Mouse (Mus musculus): ENCODE results near the gene Isyna1.

Isyna1 gene

GRCm38 (mm10) chr8:70602139-70602811 lies 8.1 kb downstream of the Isyna1 start:
- no peak for DNase-seq (ENCODE audit: low read depth, low spot score)

GRCm38 (mm10) chr8:70604558-70604957 lies 10.4 kb downstream of the Isyna1 start:
- DNase-seq (ENCODE audit: low read depth, low spot score), result no peak

- no peak for DNase-seq (ENCODE audit: low read depth, low spot score)
Measured at GRCm38 (mm10) chr8:70605871-70606779, 12.0 kb downstream of the Isyna1 start.

- no peak for DNase-seq (ENCODE audit: low read depth, low spot score)
Measured at GRCm38 (mm10) chr8:70606780-70607602, 12.8 kb downstream of the Isyna1 start.

GRCm38 (mm10) chr8:70607603-70607897 lies 13.4 kb downstream of the Isyna1 start:
- no peak for DNase-seq (ENCODE audit: low read depth, low spot score)

- DNase-seq (ENCODE audit: low read depth, low spot score), result no peak
Measured at GRCm38 (mm10) chr8:70607898-70608748, 13.9 kb downstream of the Isyna1 start.

- no peak for DNase-seq (ENCODE audit: low read depth, low spot score)
Measured at GRCm38 (mm10) chr8:70608749-70609367, 14.7 kb downstream of the Isyna1 start, which contains the start of gene Ssbp4. Ssbp4 (minus strand) TSS chr8:70608872.

GRCm38 (mm10) chr8:70609368-70609848 lies 15.2 kb downstream of the Isyna1 start:
- no peak for DNase-seq (ENCODE audit: low read depth, low spot score)

GRCm38 (mm10) chr8:70609849-70610795 lies 15.9 kb downstream of the Isyna1 start:
- DNase-seq (ENCODE audit: low read depth, low spot score), result peak; percentile 88

- no peak for DNase-seq (ENCODE audit: low read depth, low spot score)
Measured at GRCm38 (mm10) chr8:70610796-70611771, 16.9 kb downstream of the Isyna1 start.

GRCm38 (mm10) chr8:70611849-70612248 lies 17.7 kb downstream of the Isyna1 start:
- no peak for DNase-seq (ENCODE audit: low read depth, low spot score)

GRCm38 (mm10) chr8:70613763-70614162 lies 19.6 kb downstream of the Isyna1 start:
- DNase-seq (ENCODE audit: low read depth, low spot score), result no peak

GRCm38 (mm10) chr8:70614469-70614868 lies 20.3 kb downstream of the Isyna1 start:
- DNase-seq (ENCODE audit: low read depth, low spot score), result no peak

- no peak for DNase-seq (ENCODE audit: low read depth, low spot score)
Measured at GRCm38 (mm10) chr8:70615281-70615680, 21.1 kb downstream of the Isyna1 start.

- DNase-seq (ENCODE audit: low read depth, low spot score), result no peak
Measured at GRCm38 (mm10) chr8:70615894-70616293, 21.7 kb downstream of the Isyna1 start, which contains the start of gene Lrrc25. Lrrc25 (plus strand) TSS chr8:70616155.

GRCm38 (mm10) chr8:70616645-70617044 lies 22.5 kb downstream of the Isyna1 start:
- DNase-seq (ENCODE audit: low read depth, low spot score), result no peak

GRCm38 (mm10) chr8:70617985-70618384 lies 23.8 kb downstream of the Isyna1 start:
- no peak for DNase-seq (ENCODE audit: low read depth, low spot score)

GRCm38 (mm10) chr8:70618888-70619334 lies 24.7 kb downstream of the Isyna1 start:
- no peak for DNase-seq (ENCODE audit: low read depth, low spot score)
